Mouse (Mus musculus): ENCODE results near the gene Isyna1.

The Isyna1 gene

GRCm38 (mm10) chr8:70604558-70604957, 10.4 kb downstream of the Isyna1 start:
- DNase-seq (ENCODE audit: low read depth) = no peak

- DNase-seq (ENCODE audit: low read depth) = peak; percentile 44
Measured at GRCm38 (mm10) chr8:70605871-70606779, 12.0 kb downstream of the Isyna1 start.

DNA sequence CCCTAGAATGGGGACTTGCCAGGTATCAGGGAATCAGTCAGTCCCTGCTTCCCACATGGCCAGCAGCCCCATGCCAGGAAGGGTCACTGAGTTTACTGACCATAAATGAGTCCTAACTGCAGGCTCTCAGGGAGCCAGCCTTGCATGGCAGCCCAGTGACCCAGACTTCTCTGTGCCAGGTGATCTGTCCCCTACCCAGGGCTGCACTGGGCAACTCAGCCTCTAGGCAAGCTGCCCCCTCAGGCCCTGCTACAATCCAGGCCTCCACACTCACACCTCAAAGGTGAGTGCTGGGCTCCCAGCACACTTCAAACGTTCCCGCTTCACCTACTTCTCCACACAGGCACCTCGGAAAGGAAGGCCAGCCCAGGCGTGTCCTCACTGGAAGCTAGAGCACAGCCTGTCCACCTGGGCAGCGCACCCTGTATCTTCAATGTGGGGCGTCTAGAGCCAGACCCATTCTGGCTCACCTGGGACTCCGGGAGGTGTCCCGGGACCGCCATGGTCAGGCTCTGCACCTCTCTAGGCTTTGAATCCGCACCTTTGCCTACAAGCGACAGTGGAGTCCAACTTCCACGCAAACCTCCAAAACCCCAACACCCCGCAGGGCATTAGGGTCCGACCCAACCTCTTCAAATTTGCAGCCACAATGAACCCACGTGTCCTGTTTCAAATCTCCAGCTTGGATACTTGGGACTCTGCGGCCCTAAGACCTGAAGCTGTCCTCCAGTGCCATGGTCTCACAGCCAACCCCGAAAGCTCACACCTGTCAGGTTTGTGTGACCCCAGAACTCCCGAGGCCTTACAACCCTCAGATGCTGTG, 12.8 kb downstream of the Isyna1 start:
- DNase-seq (ENCODE audit: low read depth) = peak; percentile 57

DNA sequence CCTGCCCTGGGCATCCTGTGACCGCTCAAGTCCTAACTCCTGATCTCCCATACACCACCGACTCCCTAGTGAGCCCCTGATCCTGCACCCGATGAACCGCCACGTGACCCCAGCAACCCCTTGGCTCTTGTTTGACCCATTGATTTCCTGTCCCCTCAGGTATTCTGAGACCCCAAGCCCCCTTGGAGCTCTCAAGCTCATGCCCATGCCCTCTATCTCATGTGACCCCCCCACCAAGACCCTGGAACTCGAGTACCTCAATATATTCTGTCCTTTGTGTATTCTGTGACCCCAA, 13.4 kb downstream of the Isyna1 start:
- no peak for DNase-seq (ENCODE audit: low read depth)

DNA sequence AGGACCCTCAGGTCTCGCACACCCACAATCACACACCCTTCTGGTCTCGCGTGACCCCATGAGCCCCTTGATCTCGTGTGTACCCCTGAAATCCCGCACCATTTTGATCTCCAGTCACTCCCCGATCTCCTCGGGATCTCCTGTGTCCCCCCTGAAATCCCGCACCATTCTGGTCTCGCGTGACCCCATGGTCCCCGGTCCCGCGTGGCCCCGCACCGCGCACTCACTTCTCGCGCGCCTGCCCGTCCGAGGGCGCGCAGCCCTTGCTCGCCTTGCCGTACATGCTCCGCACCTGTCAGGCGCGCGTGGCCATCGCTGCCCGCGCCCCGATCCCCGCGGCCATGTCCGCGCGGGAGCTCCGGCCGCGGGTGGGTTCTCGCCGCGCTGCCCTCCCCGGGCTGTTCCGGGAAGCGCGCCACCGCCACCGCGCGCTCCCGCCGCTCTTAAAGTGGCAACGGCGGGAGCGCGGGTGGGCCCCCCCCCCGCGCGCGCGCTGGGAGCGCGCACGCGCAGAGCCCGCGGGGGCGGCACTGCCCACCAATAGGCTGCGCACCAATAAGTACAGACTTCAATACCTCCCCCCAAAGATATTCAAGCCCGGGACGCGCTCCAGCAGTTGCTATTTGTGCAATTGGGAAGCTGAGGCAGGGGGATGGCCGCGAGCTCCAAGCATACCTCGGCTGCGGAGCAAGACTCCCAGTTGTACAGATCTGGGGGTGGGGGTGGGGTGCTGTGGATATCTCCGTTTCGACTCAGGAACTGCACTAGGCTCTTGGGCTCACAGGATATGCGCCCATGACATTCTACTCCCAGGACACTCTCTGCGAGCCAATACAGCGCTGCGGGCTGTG, 13.9 kb downstream of the Isyna1 start:
- peak; percentile 80 for DNase-seq (ENCODE audit: low read depth)

- DNase-seq (ENCODE audit: low read depth) = no peak
Measured at GRCm38 (mm10) chr8:70608749-70609367, 14.7 kb downstream of the Isyna1 start, which contains the start of gene Ssbp4. Gene Ssbp4, minus strand, starts transcription at chr8:70608872.

- DNase-seq (ENCODE audit: low read depth) = peak; percentile 95
Measured at GRCm38 (mm10) chr8:70609368-70609848, 15.2 kb downstream of the Isyna1 start.

- DNase-seq (ENCODE audit: low read depth) = peak; percentile 98
Measured at GRCm38 (mm10) chr8:70609849-70610795, 15.9 kb downstream of the Isyna1 start.

GRCm38 (mm10) chr8:70610796-70611771, 16.9 kb downstream of the Isyna1 start:
- peak; percentile 90 for DNase-seq (ENCODE audit: low read depth)

DNA sequence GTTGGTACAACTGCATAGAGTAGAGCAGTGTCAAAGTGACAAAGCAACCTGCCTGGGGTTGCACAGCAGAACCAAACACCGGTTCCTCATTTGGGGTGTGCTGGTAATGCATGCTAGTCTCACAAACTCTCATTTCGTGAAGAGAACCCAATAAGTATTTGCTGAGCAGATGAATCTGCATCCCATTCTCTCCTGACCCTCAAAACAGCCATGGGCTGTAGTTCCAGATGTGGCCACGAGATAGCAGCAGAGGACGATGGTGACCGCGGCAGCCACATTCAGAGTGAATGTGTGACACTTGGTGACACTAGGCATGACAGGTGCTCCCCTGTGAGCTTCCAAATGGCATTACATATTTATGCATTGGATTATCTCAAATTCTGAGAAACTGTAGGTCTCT, 17.7 kb downstream of the Isyna1 start:
- peak; percentile 95 for DNase-seq (ENCODE audit: low read depth)

GRCm38 (mm10) chr8:70613763-70614162, 19.6 kb downstream of the Isyna1 start:
- DNase-seq (ENCODE audit: low read depth) = no peak

GRCm38 (mm10) chr8:70614469-70614868, 20.3 kb downstream of the Isyna1 start:
- DNase-seq (ENCODE audit: low read depth) = no peak

DNA sequence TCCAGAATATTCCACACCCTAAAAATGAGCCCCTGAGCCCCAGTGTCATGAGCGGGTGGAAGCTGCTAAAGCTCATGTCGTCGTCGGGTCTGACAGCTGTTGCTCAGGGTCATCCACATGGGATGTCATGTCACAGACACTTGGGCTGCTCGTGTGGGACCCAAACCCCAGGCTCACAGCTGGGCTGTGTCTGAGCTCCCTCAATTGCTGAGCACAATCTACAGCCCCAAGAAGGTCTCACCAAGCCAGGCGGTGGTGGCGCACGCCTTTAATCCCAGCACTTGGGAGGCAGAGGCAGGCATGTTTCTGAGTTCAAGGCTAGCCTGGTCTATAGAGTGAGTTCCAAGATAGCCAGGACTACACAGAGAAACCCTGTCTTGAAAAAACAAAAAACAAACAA, 21.1 kb downstream of the Isyna1 start:
- no peak for DNase-seq (ENCODE audit: low read depth)

- no peak for DNase-seq (ENCODE audit: low read depth)
Measured at GRCm38 (mm10) chr8:70615894-70616293, 21.7 kb downstream of the Isyna1 start, which contains the start of gene Lrrc25. Gene Lrrc25, plus strand, starts transcription at chr8:70616155.

GRCm38 (mm10) chr8:70616645-70617044, 22.5 kb downstream of the Isyna1 start:
- DNase-seq (ENCODE audit: low read depth) = peak; percentile 21

DNA sequence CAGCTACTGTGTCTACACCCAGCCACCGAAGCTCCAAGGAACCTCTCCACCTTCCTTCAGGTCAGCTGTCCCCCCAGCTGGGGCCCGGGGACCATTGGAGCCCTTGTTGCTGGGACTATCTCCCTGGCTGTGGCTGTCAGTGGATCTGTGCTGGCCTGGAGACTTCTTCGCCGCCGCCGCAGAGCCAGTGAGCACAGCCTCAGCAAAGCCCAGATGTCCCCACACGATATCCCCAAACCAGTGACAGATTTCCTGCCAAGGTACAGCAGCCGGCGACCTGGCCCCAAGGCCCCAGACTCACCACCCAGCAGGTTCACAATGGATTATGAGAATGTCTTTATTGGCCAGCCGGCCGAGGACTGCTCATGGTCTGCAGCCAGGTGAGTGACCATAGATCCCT, 23.8 kb downstream of the Isyna1 start:
- DNase-seq (ENCODE audit: low read depth) = no peak

- DNase-seq (ENCODE audit: low read depth) = peak; percentile 87
Measured at GRCm38 (mm10) chr8:70618888-70619334, 24.7 kb downstream of the Isyna1 start.

DNA sequence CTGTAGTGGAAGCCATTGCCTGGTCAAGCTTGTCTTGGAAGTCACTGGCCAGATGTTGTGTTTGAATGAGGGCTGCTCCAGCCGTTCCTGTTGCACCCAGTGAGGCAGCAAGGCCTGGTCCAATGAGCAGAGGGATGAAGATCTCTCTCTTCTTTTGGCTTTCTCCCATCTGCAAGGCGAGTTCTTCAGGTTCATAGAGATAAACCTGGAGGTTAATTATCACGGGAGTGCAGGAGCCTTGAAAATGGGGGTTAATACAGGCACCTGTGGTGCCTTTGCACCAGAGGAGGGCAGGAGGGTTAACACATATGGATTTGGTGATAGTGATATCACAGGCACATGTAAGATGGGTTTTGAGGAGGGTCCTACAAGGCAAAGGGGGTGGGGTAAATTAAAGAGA, 28.0 kb downstream of the Isyna1 start:
- no peak for DNase-seq (ENCODE audit: low read depth)

DNA sequence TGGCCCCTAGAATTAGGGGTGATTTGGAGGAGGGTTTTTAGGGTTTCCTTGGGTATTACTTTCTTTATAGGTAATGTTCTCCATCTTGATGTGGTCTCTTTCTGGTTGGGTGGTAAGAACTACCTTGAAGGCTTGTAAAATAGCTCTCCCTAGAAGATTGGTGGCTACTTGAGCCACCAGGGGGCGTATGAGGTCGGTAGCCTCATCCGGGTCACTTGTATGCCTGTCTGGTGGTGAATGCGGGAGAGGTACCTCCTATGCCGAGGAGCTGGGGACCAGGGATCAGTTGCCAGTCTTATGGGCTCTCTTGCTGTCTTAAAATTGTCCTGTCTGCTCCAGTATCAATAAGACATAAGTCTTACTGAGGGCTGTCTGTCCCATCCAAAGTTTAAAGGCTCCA, 30.9 kb downstream of the Isyna1 start:
- DNase-seq (ENCODE audit: low read depth) = peak; percentile 85
